Mouse (Mus musculus) kidney, embryonic 15.5 days (tissue): ENCODE results near the gene Elobl. TPM values are rescaled to one million over a fixed set of nuclear protein-coding genes. Genes with fewer than 3 reads are reported as not detected.
A peak's percentile ranks its signal among the peaks of the same experiment; 100 is the strongest.

Experiments
- ATAC-seq: fragments of 200-750 bp; cut with Nextera tagmentation; replicated peaks from 2 replicates; pipeline ENCODE4 v1.8.0; 2017; ENCODE audit warnings: moderate TSS enrichment; ENCODE audit not compliant: low FRiP score
- H3K27ac ChIP-seq: fragments of 300-500 bp; sonication (generic); 2 replicates; pipeline ENCODE4 v1.5.1; 2015; ENCODE audit warnings: mild to moderate bottlenecking, inconsistent platforms
- H3K27me3 ChIP-seq: fragments of 300-500 bp; sonication (generic); 2 replicates; pipeline ENCODE4 v1.6.1; 2015; ENCODE audit warnings: inconsistent platforms
- H3K36me3 ChIP-seq: fragments of 300-500 bp; sonication (generic); 2 replicates; pipeline ENCODE4 v1.6.1; 2015; ENCODE audit warnings: inconsistent platforms
- H3K4me1 ChIP-seq: fragments of 300-500 bp; sonication (generic); 2 replicates; pipeline ENCODE4 v1.6.1; 2015; ENCODE audit warnings: inconsistent platforms
- H3K4me2 ChIP-seq: fragments of 300-500 bp; sonication (generic); 2 replicates; pipeline ENCODE4 v1.6.1; 2015; ENCODE audit warnings: moderate library complexity, mild to moderate bottlenecking, inconsistent platforms
- H3K4me3 ChIP-seq: fragments of 300-500 bp; sonication (generic); replicated peaks from 2 replicates; pipeline ENCODE4 v1.5.1; 2015; ENCODE audit warnings: mild to moderate bottlenecking, inconsistent platforms
- H3K9ac ChIP-seq: fragments of 300-500 bp; sonication (generic); 2 replicates; pipeline ENCODE4 v1.6.1; 2015; ENCODE audit warnings: mild to moderate bottlenecking, inconsistent platforms
- H3K9me3 ChIP-seq: fragments of 300-500 bp; sonication (generic); replicated peaks from 2 replicates; pipeline ENCODE4 v1.6.1; 2016; ENCODE audit warnings: inconsistent platforms
- WGBS: fragments of 180-500 bp; shearing (Covaris S2); methylation state at CpG from one replicate; pipeline ENCODE4 v1.1.7; 2015; ENCODE audit warnings: mixed read lengths; 5-methylcytosine and 5-hydroxymethylcytosine counted together
- polyA plus RNA-seq: library from polyadenylated mRNA; unstranded; fragments of >200 nt; fragmentation: Nextera tagmentation; extraction: Ambion mirVana; gene quantifications from 2 replicates; pipeline ENCODE4 v1.2.1, GENCODE M21; 2015

The Elobl gene
- polyA plus RNA-seq, 1 experiment from 2014 or later = not detected

- Histone ChIP-seq H3K4me3 (no peak overlapping the region), H3K4me2 (no peak overlapping the region), H3K9me3 (no peaks in the 10 kb centered on the region), H3K27me3 (no peaks in the 10 kb centered on the region), H3K27ac (no peak overlapping the region), H3K36me3 (peaks cover 38% of the 10 kb centered on the region), H3K4me1 (peaks cover 17% of the 10 kb centered on the region), H3K9ac (no peak overlapping the region)
- no peak for ATAC-seq
- 86% methylated on average over 13 of the region's 13 CpGs for WGBS
Measured at GRCm38 (mm10) chr11:88950640-88951250, 16.0 kb downstream of the Elobl start.

- Histone ChIP-seq H3K4me3 (no peak overlapping the region), H3K27me3 (no peaks in the 10 kb centered on the region), H3K4me2 (no peak overlapping the region), H3K9ac (no peak overlapping the region), H3K27ac (no peak overlapping the region), H3K4me1 (peaks cover 13% of the 10 kb centered on the region), H3K9me3 (no peaks in the 10 kb centered on the region), H3K36me3 (peaks cover 44% of the 10 kb centered on the region)
- no peak for ATAC-seq
- 81% methylated on average over 8 of the region's 8 CpGs for WGBS
Measured at GRCm38 (mm10) chr11:88949802-88950639, 16.7 kb downstream of the Elobl start.

- Histone ChIP-seq H3K4me3 (no peak overlapping the region), H3K9me3 (no peaks in the 10 kb centered on the region), H3K27ac (no peak overlapping the region), H3K36me3 (peaks cover 55% of the 10 kb centered on the region), H3K9ac (no peak overlapping the region), H3K27me3 (no peaks in the 10 kb centered on the region), H3K4me1 (peaks cover 3% of the 10 kb centered on the region), H3K4me2 (no peak overlapping the region)
- ATAC-seq = no peak
- WGBS = 68% methylated on average over 8 of the region's 8 CpGs
Measured at GRCm38 (mm10) chr11:88948896-88949295, 17.8 kb downstream of the Elobl start.

- H3K4me2 ChIP-seq = no peak overlapping the region
- H3K9ac ChIP-seq = no peak overlapping the region
- 60% methylated on average over 8 of the region's 8 CpGs for WGBS
- no peaks in the 10 kb centered on the region for H3K27me3 ChIP-seq
- peaks cover 58% of the 10 kb centered on the region for H3K36me3 ChIP-seq
- 0 out of 2 replicates have a peak overlapping the region, but pooled peaks have one; percentile 6 for H3K27ac ChIP-seq
- H3K9me3 ChIP-seq = no peaks in the 10 kb centered on the region
- H3K4me3 ChIP-seq = no peak overlapping the region
- H3K4me1 ChIP-seq = no peaks in the 10 kb centered on the region
- ATAC-seq = peak; percentile 78
Measured at GRCm38 (mm10) chr11:88945971-88946585, 20.7 kb downstream of the Elobl start.

GRCm38 (mm10) chr11:88941489-88941888, 25.2 kb downstream of the Elobl start:
- peaks cover 65% of the 10 kb centered on the region for H3K36me3 ChIP-seq
- H3K4me2 ChIP-seq = no peak overlapping the region
- no peaks in the 10 kb centered on the region for H3K4me1 ChIP-seq
- H3K27ac ChIP-seq = no peak overlapping the region
- no peak for ATAC-seq
- H3K27me3 ChIP-seq = no peaks in the 10 kb centered on the region
- WGBS = 78% methylated on average over 12 of the region's 12 CpGs
- H3K9ac ChIP-seq = no peak overlapping the region
- no peaks in the 10 kb centered on the region for H3K9me3 ChIP-seq
- H3K4me3 ChIP-seq = no peak overlapping the region

- no peaks in the 10 kb centered on the region for H3K9me3 ChIP-seq
- no peak overlapping the region for H3K27ac ChIP-seq
- H3K36me3 ChIP-seq = peaks cover 70% of the 10 kb centered on the region
- H3K4me1 ChIP-seq = no peaks in the 10 kb centered on the region
- ATAC-seq = no peak
- WGBS = 91% methylated on average over 4 of the region's 4 CpGs
- H3K27me3 ChIP-seq = no peaks in the 10 kb centered on the region
- H3K4me3 ChIP-seq = no peak overlapping the region
- no peak overlapping the region for H3K9ac ChIP-seq
- no peak overlapping the region for H3K4me2 ChIP-seq
Measured at GRCm38 (mm10) chr11:88939634-88940033, 27.1 kb downstream of the Elobl start.

- ATAC-seq = no peak
- no peak overlapping the region for H3K9ac ChIP-seq
- H3K9me3 ChIP-seq = no peaks in the 10 kb centered on the region
- H3K27ac ChIP-seq = no peak overlapping the region
- H3K27me3 ChIP-seq = no peaks in the 10 kb centered on the region
- no peaks in the 10 kb centered on the region for H3K4me1 ChIP-seq
- no peak overlapping the region for H3K4me3 ChIP-seq
- H3K36me3 ChIP-seq = peaks cover 70% of the 10 kb centered on the region
- 98% methylated on average over 2 of the region's 2 CpGs for WGBS
- no peak overlapping the region for H3K4me2 ChIP-seq
Measured at GRCm38 (mm10) chr11:88938770-88939169, 28.0 kb downstream of the Elobl start.

- ATAC-seq = no peak
- no peak overlapping the region for H3K4me2 ChIP-seq
- no peak overlapping the region for H3K9ac ChIP-seq
- 90% methylated on average over 2 of the region's 2 CpGs for WGBS
- H3K27ac ChIP-seq = no peak overlapping the region
- H3K27me3 ChIP-seq = no peaks in the 10 kb centered on the region
- H3K4me1 ChIP-seq = no peaks in the 10 kb centered on the region
- no peaks in the 10 kb centered on the region for H3K9me3 ChIP-seq
- peaks cover 72% of the 10 kb centered on the region for H3K36me3 ChIP-seq
- no peak overlapping the region for H3K4me3 ChIP-seq
Measured at GRCm38 (mm10) chr11:88937886-88938285, 28.8 kb downstream of the Elobl start.

- WGBS = 92% methylated on average over 19 of the region's 19 CpGs
- H3K9ac ChIP-seq = no peak overlapping the region
- H3K4me3 ChIP-seq = no peak overlapping the region
- H3K36me3 ChIP-seq = peaks cover 76% of the 10 kb centered on the region
- no peak overlapping the region for H3K27ac ChIP-seq
- no peak for ATAC-seq
- H3K4me2 ChIP-seq = no peak overlapping the region
- H3K9me3 ChIP-seq = no peaks in the 10 kb centered on the region
- H3K27me3 ChIP-seq = no peaks in the 10 kb centered on the region
- H3K4me1 ChIP-seq = no peaks in the 10 kb centered on the region
Measured at GRCm38 (mm10) chr11:88934089-88935000, 32.4 kb downstream of the Elobl start.

GRCm38 (mm10) chr11:88933030-88933429, 33.7 kb downstream of the Elobl start:
- Histone ChIP-seq H3K9ac (no peak overlapping the region), H3K4me2 (no peak overlapping the region), H3K36me3 (peaks cover 78% of the 10 kb centered on the region), H3K9me3 (no peaks in the 10 kb centered on the region), H3K4me1 (no peaks in the 10 kb centered on the region), H3K27ac (no peak overlapping the region), H3K27me3 (no peaks in the 10 kb centered on the region), H3K4me3 (no peak overlapping the region)
- no peak for ATAC-seq
- 92% methylated on average over 9 of the region's 9 CpGs for WGBS

- Histone ChIP-seq H3K27me3 (no peaks in the 10 kb centered on the region), H3K4me1 (no peaks in the 10 kb centered on the region), H3K9me3 (no peaks in the 10 kb centered on the region), H3K4me3 (no peak overlapping the region), H3K36me3 (peaks cover 71% of the 10 kb centered on the region), H3K4me2 (no peak overlapping the region), H3K9ac (no peak overlapping the region), H3K27ac (no peak overlapping the region)
- no peak for ATAC-seq
- whole genome bisulfite sequencing = 83% methylated on average over 14 of the region's 14 CpGs
Measured at GRCm38 (mm10) chr11:88931692-88932530, 34.8 kb downstream of the Elobl start.
